Mouse (Mus musculus): ENCODE measurements around the gene Gm29133. TPM values are rescaled to one million over a fixed set of nuclear protein-coding genes. Genes with fewer than 3 reads are reported as not detected.

Gm29133 gene
- polyA plus RNA-seq, 1 experiment from 2014 or later: not detected

DNA sequence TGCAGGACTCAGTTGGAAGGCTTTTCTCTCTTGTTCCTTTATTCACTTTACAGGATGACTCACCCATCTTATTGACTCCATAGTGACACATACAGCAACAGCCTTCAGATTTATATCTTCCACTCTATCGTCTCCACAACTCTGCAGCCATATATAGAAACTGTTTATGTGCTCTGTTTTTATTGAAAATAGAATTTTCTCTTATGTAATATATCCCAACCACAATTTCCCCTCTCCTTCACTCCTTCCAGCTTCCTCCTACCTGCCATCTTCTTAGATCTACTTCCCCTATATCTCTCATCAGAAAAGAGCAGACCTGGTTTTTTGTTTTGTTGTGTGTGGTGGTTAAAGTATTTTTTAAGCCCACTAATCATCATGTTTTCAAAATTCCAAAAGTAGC lies 76.5 kb downstream of the Gm29133 start:
- no peaks in the 10 kb centered on the region for H3K27me3 ChIP-seq (ENCODE audit: low read depth, poor library complexity, severe bottlenecking)
- WGBS: 87% methylated on average over 1 of the region's 1 CpGs
- H3K4me1 ChIP-seq: no peaks in the 10 kb centered on the region

GRCm38 (mm10) chr3:75834827-75835226 lies 86.8 kb downstream of the Gm29133 start:
- H3K4me3 ChIP-seq: no peak overlapping the region
- 81% methylated on average over 2 of the region's 2 CpGs for WGBS
- DNase-seq (ENCODE audit: low spot score): no peak
- H3K27me3 ChIP-seq (ENCODE audit: low read depth, poor library complexity, severe bottlenecking): no peaks in the 10 kb centered on the region
- no peaks in the 10 kb centered on the region for H3K9me3 ChIP-seq (replicated peaks)
- H3K4me1 ChIP-seq: no peaks in the 10 kb centered on the region
- H3K36me3 ChIP-seq: no peaks in the 10 kb centered on the region
- H3K27ac ChIP-seq: no peak overlapping the region

More for the DNA sequence above, 76.5 kb downstream of the Gm29133 start:
- Histone ChIP-seq H3K36me3 (no peaks in the 10 kb centered on the region), H3K27ac (no peak overlapping the region), H3K4me3 (no peak overlapping the region), H3K9me3 (replicated peaks) (no peaks in the 10 kb centered on the region)
- DNase-seq (ENCODE audit: low spot score): no peak

DNA sequence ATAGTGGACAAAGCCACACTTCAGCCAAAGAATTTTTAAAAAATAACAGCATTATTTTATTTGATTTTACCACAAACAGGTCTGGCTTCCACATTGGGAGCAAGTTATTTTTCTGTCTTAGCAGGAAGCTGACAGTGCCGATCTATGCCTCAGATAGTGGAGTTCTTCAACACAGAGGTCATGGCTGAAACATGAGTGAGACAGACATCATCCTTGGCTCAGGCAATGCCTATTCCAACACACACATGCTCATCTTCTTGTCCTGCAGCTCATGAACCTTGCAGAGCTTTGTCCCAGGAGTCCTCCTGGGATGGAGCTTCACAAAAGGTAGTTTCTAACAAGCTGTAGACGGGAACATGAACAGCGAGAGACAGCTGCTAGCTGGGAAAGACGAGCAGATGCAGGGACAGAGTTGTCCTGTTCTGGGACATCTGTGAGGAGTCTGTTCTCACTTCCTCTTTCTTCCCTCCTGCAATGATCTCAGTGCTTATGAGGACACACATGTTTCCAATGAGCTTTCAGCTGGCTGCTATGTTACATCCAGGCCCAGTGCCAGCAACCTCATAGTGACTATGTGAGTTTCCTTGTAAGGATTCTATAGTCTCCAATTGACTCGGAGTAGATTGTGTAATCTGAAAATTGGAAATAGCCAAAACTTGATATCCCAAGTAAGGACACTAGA lies 87.4 kb downstream of the Gm29133 start:
- H3K4me3 ChIP-seq: no peak overlapping the region
- no peaks in the 10 kb centered on the region for H3K4me1 ChIP-seq
- WGBS: 82% methylated on average over 5 of the region's 5 CpGs
- no peak overlapping the region for H3K27ac ChIP-seq
- no peak for DNase-seq (ENCODE audit: low spot score)
- no peaks in the 10 kb centered on the region for H3K36me3 ChIP-seq
- H3K27me3 ChIP-seq (ENCODE audit: low read depth, poor library complexity, severe bottlenecking): no peaks in the 10 kb centered on the region
- H3K9me3 ChIP-seq (replicated peaks): no peaks in the 10 kb centered on the region

Other genes starting within 250 kb of the Gm29133 start
- 73.3 and 80.7 TPM in 2 replicates for gene Pdcd10, start 191.3 kb upstream of the Gm29133 start, polyA plus RNA-seq (2016; fragmentation: Nextera tagmentation; extraction: Ambion mirVana)
- gene Serpini1, start 190.7 kb upstream of the Gm29133 start, polyA plus RNA-seq (2016; fragmentation: Nextera tagmentation; extraction: Ambion mirVana): 1.7 and 4.0 TPM in 2 replicates
- 38.1 and 48.7 TPM in 2 replicates for gene Golim4, start 208.8 kb downstream of the Gm29133 start, polyA plus RNA-seq (2016; fragmentation: Nextera tagmentation; extraction: Ambion mirVana)